Mouse (Mus musculus) layer of hippocampus, adult 6 months (tissue): ENCODE results near the gene Ankrd13d. TPM values are rescaled to one million over a fixed set of nuclear protein-coding genes. Genes with fewer than 3 reads are reported as not detected.

ENCODE experiments used
- long read RNA-seq, 2 experiments: library from polyadenylated mRNA; unstranded; transcript quantifications; one replicate each; pipeline ENCODE4 v2.0.0; 2019 to 2020
- microRNA-seq: library from miRNA; unstranded; fragments of <30 nt; microRNA quantifications from one replicate; pipeline ENCODE4 v1.2.0, GENCODE M21; 2020
- polyA plus RNA-seq: library from polyadenylated mRNA; unstranded; fragments of <200 nt; fragmentation: Nextera tagmentation; gene quantifications from 2 replicates; pipeline ENCODE4 v1.2.3, GENCODE M21; 2021

Gene Ankrd13d
- polyA plus RNA-seq: 37.6 and 39.0 TPM in 2 replicates
- long read RNA-seq, experiment 1, transcript Ankrd13d-202 (15 exons, 2,131 nt): minor isoform, 12 of 92 reads
- long read RNA-seq, experiment 1, transcript Ankrd13d-201 (15 exons, 2,139 nt): major isoform, 52 of 92 reads
- long read RNA-seq, experiment 1, partial matches to known transcripts: 16 of 92 reads
- long read RNA-seq, experiment 1, other reads (novel, unspliced or antisense): 12 of 92 reads
- long read RNA-seq, experiment 2, transcript Ankrd13d-202 (15 exons, 2,131 nt): minor isoform, 25 of 372 reads
- long read RNA-seq, experiment 2, transcript Ankrd13d-201 (15 exons, 2,139 nt): major isoform, 261 of 372 reads
- long read RNA-seq, experiment 2, partial matches to known transcripts: 10 of 372 reads
- long read RNA-seq, experiment 2, other reads (novel, unspliced or antisense): 76 of 372 reads

GRCm38 (mm10) chr19:4282898-4283553 is at the start of gene Ankrd13d:
Ankrd13d (minus strand) TSS chr19:4283137.

GRCm38 (mm10) chr19:4306190-4306577 is 23.2 kb upstream of the Ankrd13d start, which contains the start of gene Grk2:
Grk2 (minus strand) TSS chr19:4306222.

GRCm38 (mm10) chr19:4268566-4269361 is 14.2 kb downstream of the Ankrd13d start, which contains the start of gene Ssh3:
Ssh3 (minus strand) TSS chr19:4269180.

GRCm38 (mm10) chr19:4231253-4232185 is 51.4 kb downstream of the Ankrd13d start, which contains the start of gene Pold4:
Pold4 (plus strand) TSS chr19:4231899.

Small RNA genes within 50 kb of the gene (microRNA-seq; reads per million reads assigned to microRNA genes)
- 8.4 reads per million, percentile 28 among the genes with 10 or more reads in this experiment for gene Mir6985

Other genes starting within 250 kb of the Ankrd13d start
- 1,221 and 1,279 TPM in 2 replicates for gene Gstp1, start 245.2 kb downstream of the Ankrd13d start, polyA plus RNA-seq
- gene Gstp2, start 237.1 kb downstream of the Ankrd13d start, polyA plus RNA-seq: 2.1 and 2.8 TPM in 2 replicates
- gene Gstp3, start 223.6 kb downstream of the Ankrd13d start, polyA plus RNA-seq: not detected in 2 replicates
- not detected in 2 replicates for gene Cabp2, start 201.6 kb downstream of the Ankrd13d start, polyA plus RNA-seq
- 59.8 and 62.1 TPM in 2 replicates for gene Cdk2ap2, start 186.0 kb downstream of the Ankrd13d start, polyA plus RNA-seq
- gene Pitpnm1, start 183.1 kb downstream of the Ankrd13d start, polyA plus RNA-seq: 52.0 and 59.9 TPM in 2 replicates
- gene Aip, start 157.3 kb downstream of the Ankrd13d start, polyA plus RNA-seq: 204 and 212 TPM in 2 replicates
- gene Gpr152, start 143.3 kb downstream of the Ankrd13d start, polyA plus RNA-seq: not detected in 2 replicates
- gene Cabp4, start 139.1 kb downstream of the Ankrd13d start, polyA plus RNA-seq: 0.04 TPM in 1 of 2 replicates, not detected in the other
- 101 and 105 TPM in 2 replicates for gene Coro1b, start 134.5 kb downstream of the Ankrd13d start, polyA plus RNA-seq
- 1.2 and 2.0 TPM in 2 replicates for gene Ptprcap, start 129.5 kb downstream of the Ankrd13d start, polyA plus RNA-seq
- 7.5 and 9.5 TPM in 2 replicates for gene Rps6kb2, start 119.8 kb downstream of the Ankrd13d start, polyA plus RNA-seq
- gene Carns1, start 107.7 kb downstream of the Ankrd13d start, polyA plus RNA-seq: 2.8 and 2.9 TPM in 2 replicates
- 0.19 TPM in 1 of 2 replicates, not detected in the other for gene Tbc1d10c, start 91.9 kb downstream of the Ankrd13d start, polyA plus RNA-seq
- gene Ppp1ca, start 91.1 kb downstream of the Ankrd13d start, polyA plus RNA-seq: 345 and 357 TPM in 2 replicates
- 5.9 and 6.0 TPM in 2 replicates for gene Rad9a, start 81.5 kb downstream of the Ankrd13d start, polyA plus RNA-seq
- gene Clcf1, start 68.9 kb downstream of the Ankrd13d start, polyA plus RNA-seq: 0.18 and 0.26 TPM in 2 replicates
- not detected in 2 replicates for gene AC109138.7, start 68.8 kb downstream of the Ankrd13d start, polyA plus RNA-seq
- 27.9 and 28.1 TPM in 2 replicates for gene Pold4, start 51.2 kb downstream of the Ankrd13d start, polyA plus RNA-seq
- gene Ssh3, start 14.0 kb downstream of the Ankrd13d start, polyA plus RNA-seq: 4.5 and 4.9 TPM in 2 replicates
- 53.7 and 55.0 TPM in 2 replicates for gene Grk2, start 23.1 kb upstream of the Ankrd13d start, polyA plus RNA-seq
- gene Kdm2a, start 115.1 kb upstream of the Ankrd13d start, polyA plus RNA-seq: 13.0 and 15.2 TPM in 2 replicates
- gene Rhod, start 156.3 kb upstream of the Ankrd13d start, polyA plus RNA-seq: 0.80 and 2.6 TPM in 2 replicates
- 15.0 and 15.7 TPM in 2 replicates for gene Syt12, start 194.3 kb upstream of the Ankrd13d start, polyA plus RNA-seq
- gene 2010003K11Rik, start 215.4 kb upstream of the Ankrd13d start, polyA plus RNA-seq: not detected in 2 replicates
- 21.2 TPM in 2 replicates for gene Pcx, start 227.3 kb upstream of the Ankrd13d start, polyA plus RNA-seq